Mouse (Mus musculus) cerebellum, adult 2 months (tissue): ENCODE measurements around the gene Lamc3.

Experiments used
- CTCF ChIP-seq: fragments of 200-500 bp; IDR thresholded peaks from 2 replicates; pipeline ENCODE4 v1.5.1; 2011; ENCODE audit warnings: low read depth, mild to moderate bottlenecking, control low read depth, low read length, moderate library complexity, borderline replicate concordance; ENCODE audit not compliant: insufficient read depth
- POLR2A ChIP-seq: fragments of 200-500 bp; IDR thresholded peaks from 2 replicates; pipeline ENCODE4 v1.6.1; 2011; ENCODE audit warnings: low read length, control low read depth, borderline replicate concordance; ENCODE audit not compliant: insufficient read depth

GRCm38 (mm10) chr2:31883061-31883460, 4.0 kb upstream of the Lamc3 start:
- TF ChIP-seq POLR2A (no peak), CTCF (no peak)
